ENCODE assay signal across 9 mouse cellular contexts in the genomic region with DNA sequence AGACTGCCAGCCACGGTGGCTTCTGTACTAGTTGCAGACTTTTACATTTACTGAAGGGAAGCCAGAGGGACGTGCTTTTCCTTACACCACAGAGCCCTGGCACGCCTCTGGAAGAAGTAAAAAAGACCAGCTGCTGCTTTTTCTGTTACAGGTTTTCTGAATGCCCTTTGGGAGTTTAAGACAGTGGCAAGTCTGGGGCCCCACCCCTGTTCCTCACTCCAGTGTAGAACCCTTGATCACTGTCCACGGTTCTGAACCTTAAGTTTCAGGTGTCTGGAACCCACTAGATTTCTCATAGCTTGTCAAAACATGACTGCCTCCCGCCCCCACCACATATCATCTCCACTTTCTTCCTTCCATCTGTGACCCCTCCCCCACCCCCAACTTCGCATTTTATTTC. TPM values are rescaled to one million over a fixed set of nuclear protein-coding genes. Genes with fewer than 3 reads are reported as not detected.
DNase-seq lines count a peak whose midpoint lies in the region; ATAC-seq lines count a peak whose summit lies in the region.
"Had no signal": no experiment of that assay in that cellular context is flagged by ENCODE, and none has a peak within 500 bp of the region (broad histone marks: within the 10 kb centered on the region; RNA-seq: fewer than 3 reads in every experiment).

No protein-coding gene starts in this region.

- no peak overlapping the region for H3K9ac ChIP-seq in heart, embryonic 12.5 days
- H3K9ac ChIP-seq in limb, embryonic 12.5 days (replicated peaks), result no peak overlapping the region
- H3K9ac ChIP-seq: liver, embryonic 15.5 days had no signal

- no peaks in the 10 kb centered on the region for H3K9me3 ChIP-seq in heart, embryonic 12.5 days (replicated peaks)
- H3K9me3 ChIP-seq in limb, embryonic 12.5 days, result no peaks in the 10 kb centered on the region
- H3K9me3 ChIP-seq: liver, embryonic 15.5 days had no signal

- intact Hi-C loops in heart, postnatal 36 days (cut with DNase I), result no loop called here

- H3K27me3 ChIP-seq in heart, embryonic 12.5 days (replicated peaks), result peaks cover 33% of the 10 kb centered on the region
- peaks cover 56% of the 10 kb centered on the region for H3K27me3 ChIP-seq in limb, embryonic 12.5 days

- no peak for ATAC-seq in heart, embryonic 12.5 days (ENCODE audit: insufficient number of reproducible peaks, low FRiP score)
- no peak for ATAC-seq in limb, embryonic 12.5 days (ENCODE audit: insufficient number of reproducible peaks, insufficient read depth, low FRiP score, low TSS enrichment, low read depth)
- no peak for ATAC-seq in megakaryocyte-erythroid progenitor cell, adult 5-6 weeks (replicated peaks; ENCODE audit: low FRiP score, low TSS enrichment, poor library complexity, severe bottlenecking)

- 19% methylated on average over 6 of the region's 6 CpGs for whole genome bisulfite sequencing in heart, embryonic 12.5 days
- WGBS in limb, embryonic 12.5 days, result 24% methylated on average over 6 of the region's 6 CpGs

- H3K4me2 ChIP-seq in heart, embryonic 12.5 days, result peak overlapping the region; percentile 82
- H3K4me2 ChIP-seq in limb, embryonic 12.5 days, result peak overlapping the region; percentile 97
- H3K4me2 ChIP-seq: liver, embryonic 15.5 days had no signal

- no peaks in the 10 kb centered on the region for H3K36me3 ChIP-seq in heart, embryonic 12.5 days
- no peaks in the 10 kb centered on the region for H3K36me3 ChIP-seq in limb, embryonic 12.5 days
- H3K36me3 ChIP-seq: liver, embryonic 15.5 days had no signal

- peaks cover 14% of the 10 kb centered on the region for H3K4me1 ChIP-seq in heart, embryonic 12.5 days (replicated peaks)
- peaks cover 13% of the 10 kb centered on the region for H3K4me1 ChIP-seq in limb, embryonic 12.5 days (replicated peaks)
- H3K4me1 ChIP-seq: liver, embryonic 15.5 days had no signal

- no peak overlapping the region for H3K27ac ChIP-seq in heart, embryonic 12.5 days (ENCODE audit: poor library complexity, severe bottlenecking)
- no peak overlapping the region for H3K27ac ChIP-seq in limb, embryonic 12.5 days
- H3K27ac ChIP-seq: liver, embryonic 15.5 days had no signal

- peak overlapping the region; percentile 52; the same call in 1 of the 2 replicates for H3K4me3 ChIP-seq in heart, embryonic 12.5 days
- peak overlapping the region; percentile 56; the same call in 1 of the 2 replicates for H3K4me3 ChIP-seq in limb, embryonic 12.5 days (replicated peaks)
- H3K4me3 ChIP-seq: liver, embryonic 15.5 days had no signal

- no peak for DNase-seq in heart, postnatal 36 days
- DNase-seq in testis, postnatal 14 days (ENCODE audit: low spot score), result peak; percentile 4
- no peak for DNase-seq in testis, postnatal 10 days (ENCODE audit: low spot score)
- DNase-seq in spleen, postnatal 4 days (ENCODE audit: low spot score in 2 of 2), result no peak
- no peak for DNase-seq in spleen, adult 18-20 months

RNA-seq across cellular contexts. Expression of gene Grin3a, which starts 1.8 kb away (rescaled TPM):
- 1.2 and 1.5 TPM in 2 replicates for polyA plus RNA-seq in heart, embryonic 12.5 days (2016; fragmentation: Nextera tagmentation; extraction: Ambion mirVana)
- under 1 TPM; 0.16 to 0.19 TPM for total RNA-seq in heart, postnatal 36 days (2021)
- polyA plus RNA-seq in limb, embryonic 12.5 days (2016; fragmentation: Nextera tagmentation; extraction: Ambion mirVana), result 2.4 and 2.7 TPM in 2 replicates
- not detected in 2 replicates for total RNA-seq in megakaryocyte-erythroid progenitor cell, adult 5-6 weeks (2014; fragmentation: Nextera tagmentation)
- total RNA-seq in megakaryocyte-erythroid progenitor cell, adult 5-6 weeks (2017), result not detected in 2 replicates
